Mouse (Mus musculus) lung, postnatal 4 days (tissue): ENCODE results near the gene Fam183b.
"Not testable (repeated sequence)": the region's sequence is repeated elsewhere in the genome, so short reads cannot be mapped to it uniquely, and the experiment has no call there.

Experiments used
- DNase-seq, 2 experiments: peaks; one replicate each; pipeline ENCODE4 v3.0.0; 2021

The Fam183b gene

DNA sequence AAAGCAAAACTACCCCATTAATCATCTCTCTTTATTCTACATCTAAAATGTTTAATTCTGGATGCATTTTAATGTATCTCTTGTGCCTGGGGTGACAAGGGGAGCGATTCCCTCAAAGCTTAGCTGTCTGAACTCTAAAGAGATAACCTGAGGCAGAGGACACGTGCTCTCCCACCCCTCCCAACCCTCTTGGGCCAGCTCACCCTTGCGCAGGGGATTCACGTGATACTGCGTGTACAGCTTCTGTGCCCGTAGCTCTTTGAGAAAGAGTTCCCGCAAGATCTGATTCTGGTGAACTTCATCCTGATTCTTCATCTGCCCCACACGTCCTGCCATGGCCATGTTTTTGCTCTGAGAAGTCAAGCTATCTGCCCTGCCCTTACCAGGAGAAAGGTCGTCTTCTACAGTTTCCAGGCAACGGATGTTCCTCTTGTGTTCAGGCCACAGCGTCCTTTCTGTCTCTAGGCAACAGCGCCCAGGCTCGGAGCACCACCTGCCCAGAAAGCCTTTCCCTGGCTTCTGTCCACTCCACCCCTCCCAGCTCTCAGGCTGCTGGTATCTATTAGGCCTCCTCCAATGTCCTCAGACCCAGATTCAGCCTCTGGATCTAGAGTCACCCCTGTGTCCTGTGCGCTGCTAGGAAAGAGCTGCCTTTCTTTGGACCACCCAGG, at the start of gene Fam183b:
Gene Fam183b (minus strand): TSS at position 403 of the 671 bp plus-strand sequence.
- DNase-seq: no peak

DNA sequence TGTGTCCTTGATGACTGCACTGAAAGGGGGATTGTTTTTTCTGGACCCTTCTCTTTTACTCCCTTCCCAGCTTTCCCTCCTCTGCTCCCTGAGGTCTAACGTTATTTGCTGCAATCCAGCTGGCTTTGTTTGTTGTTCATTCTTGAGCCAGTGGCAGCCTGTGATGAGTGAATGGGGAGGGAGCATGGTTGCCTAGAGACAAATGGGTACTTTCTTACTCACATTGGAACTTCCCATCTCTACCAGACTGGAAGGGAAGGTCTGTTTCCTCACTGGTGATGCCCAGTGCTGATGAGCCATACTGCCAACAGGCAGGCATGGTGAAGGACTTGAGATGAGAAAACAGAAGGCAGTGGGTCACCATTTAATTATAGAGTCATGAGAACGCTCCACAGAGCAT, 48.0 kb upstream of the Fam183b start:
- DNase-seq: no peak

DNA sequence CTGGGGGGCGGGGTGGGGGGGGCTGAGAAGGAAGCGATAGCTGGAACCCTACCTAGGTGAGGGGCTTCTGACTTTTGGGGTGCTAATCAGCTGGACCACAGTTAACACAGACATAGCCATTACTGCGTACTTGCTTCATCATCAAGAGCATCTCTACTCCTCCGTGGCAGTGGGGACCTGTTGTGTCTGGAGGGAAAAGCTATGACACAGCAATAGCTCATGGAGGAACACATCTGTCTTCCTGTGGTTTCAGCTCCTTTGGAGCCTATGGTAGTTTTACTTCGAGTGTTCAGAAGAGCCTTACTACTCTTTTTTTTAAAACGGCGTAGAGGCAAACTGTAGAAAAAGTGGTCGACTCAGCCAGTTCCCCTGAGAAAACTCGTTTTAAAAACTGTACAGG, 45.9 kb upstream of the Fam183b start:
- no peak for DNase-seq

DNA sequence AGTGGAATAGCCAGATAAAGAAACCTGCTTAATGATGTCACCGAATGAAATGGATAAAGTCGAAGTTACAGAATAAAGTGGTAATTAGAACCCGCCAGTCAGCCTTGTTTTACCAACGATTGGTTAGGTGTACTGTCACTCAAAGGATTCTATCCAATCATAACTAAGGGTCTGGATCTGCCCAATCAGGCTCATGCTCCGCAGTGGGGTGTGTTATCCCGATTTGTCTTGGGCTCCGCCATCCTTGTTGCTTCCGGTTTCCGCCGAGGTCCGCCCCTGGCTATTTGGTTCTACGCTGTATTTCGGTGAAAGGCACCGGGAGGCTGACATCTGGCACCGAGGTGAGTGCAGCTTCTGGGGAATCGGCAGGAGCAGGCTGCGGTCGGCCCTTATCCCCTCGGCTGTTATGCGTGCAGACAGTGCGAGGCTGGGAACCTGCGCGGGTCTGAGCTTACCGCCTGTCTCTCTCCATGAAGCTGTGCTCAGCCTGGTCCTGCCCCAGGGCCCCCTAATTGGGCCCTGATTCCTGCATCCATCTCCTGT, 45.2 kb upstream of the Fam183b start, which contains the start of gene Gm12258:
Gene Gm12258 (plus strand): TSS at position 240 of the 543 bp plus-strand sequence.
- DNase-seq: peak; percentile 89

DNA sequence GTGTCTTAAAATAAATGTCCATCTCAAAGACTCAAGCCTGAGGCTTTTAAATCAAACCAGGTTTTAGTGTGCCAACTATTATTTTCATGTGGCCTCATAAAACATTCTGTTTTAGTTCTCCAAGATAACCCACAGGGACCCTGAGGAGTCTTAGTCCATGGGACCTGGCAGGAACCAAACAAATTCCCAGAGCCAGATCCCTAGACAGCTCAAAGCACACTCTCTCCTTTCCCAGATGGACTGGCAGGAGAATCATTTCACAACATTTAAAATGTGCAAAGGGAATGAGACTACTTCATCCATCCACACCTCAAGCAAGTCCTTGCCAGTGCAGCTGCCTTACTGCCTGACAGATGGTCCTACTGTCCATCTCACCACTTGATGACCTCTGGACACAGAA, 37.2 kb upstream of the Fam183b start, which contains the start of gene Olfr311:
Gene Olfr311 (plus strand): TSS at position 301 of the 400 bp plus-strand sequence.
- not testable (repeated sequence) for DNase-seq

DNA sequence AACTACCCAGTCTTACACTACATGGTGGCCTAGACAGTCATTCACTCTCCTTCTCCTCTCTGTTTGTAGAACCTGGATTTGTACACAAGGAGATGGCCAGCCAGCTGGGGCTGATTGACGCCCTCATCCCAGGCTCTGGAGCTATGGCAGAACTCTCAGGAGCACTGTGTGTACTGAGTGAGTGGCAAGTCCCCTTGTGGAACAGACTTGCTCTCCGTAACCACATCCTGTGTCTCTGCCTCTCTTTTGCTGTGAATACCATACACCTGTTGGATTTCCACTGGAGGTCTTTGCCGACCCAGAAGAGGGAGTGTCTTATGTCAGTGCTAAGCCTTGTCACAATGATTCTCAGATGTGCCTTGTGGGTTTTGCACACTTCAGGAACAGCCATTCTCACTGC, 30.8 kb upstream of the Fam183b start:
- not testable (repeated sequence) for DNase-seq

DNA sequence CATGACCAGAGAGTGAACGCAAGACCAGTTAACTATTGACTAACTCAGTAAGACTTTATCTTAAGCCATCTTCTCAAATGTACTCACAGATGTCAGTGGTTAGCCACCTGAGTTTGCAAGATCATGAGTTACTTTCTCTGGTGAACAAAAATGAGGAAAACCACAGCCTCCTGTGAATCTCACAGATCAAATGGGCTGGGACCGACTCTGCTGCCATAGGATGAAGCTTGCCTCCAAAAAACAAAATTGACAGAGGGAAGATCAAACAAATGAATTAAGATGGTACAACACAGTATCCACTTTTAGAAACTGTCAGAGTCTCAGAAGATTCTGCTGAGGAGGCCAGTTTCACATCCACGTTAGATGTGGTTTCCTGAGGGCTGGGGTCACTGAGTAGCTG, 28.0 kb upstream of the Fam183b start:
- DNase-seq: no peak

DNA sequence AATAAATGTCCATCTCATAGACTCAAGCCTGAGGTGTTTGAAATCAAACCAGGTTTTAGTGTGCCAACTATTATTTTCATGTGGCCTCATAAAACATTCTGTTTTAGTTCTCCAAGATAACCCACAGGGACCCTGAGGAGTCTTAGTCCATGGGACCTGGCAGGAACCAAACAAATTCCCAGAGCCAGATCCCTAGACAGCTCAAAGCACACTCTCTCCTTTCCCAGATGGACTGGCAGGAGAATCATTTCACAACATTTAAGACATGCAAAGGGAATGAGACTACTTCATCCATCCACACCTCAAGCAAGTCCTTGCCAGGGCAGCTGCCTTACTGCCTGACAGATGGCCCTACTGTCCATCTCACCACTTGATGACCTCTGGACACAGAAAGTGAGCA, 27.2 kb upstream of the Fam183b start, which contains the start of gene Olfr312:
Gene Olfr312 (plus strand): TSS at position 301 of the 400 bp plus-strand sequence.
- not testable (repeated sequence) for DNase-seq

DNA sequence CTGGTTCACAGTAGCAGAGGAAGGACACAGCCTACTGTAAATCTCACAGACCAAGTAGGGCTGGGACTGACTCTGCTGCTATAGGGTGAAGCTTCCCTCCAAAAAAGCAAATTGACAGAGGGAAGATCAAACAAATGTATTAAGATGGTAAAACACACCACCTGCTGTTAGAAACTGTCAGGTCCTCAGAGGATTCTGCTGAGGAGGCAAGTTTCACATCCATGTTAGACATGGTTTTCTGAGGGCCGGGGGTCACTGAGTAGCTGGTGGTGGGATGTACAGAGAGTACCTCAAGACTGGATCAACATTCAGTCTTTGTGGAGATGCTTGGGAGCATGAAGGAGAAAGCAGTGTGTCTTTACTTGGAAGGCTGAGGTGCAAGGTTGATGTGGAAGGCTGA, 13.9 kb upstream of the Fam183b start:
- no peak for DNase-seq

DNA sequence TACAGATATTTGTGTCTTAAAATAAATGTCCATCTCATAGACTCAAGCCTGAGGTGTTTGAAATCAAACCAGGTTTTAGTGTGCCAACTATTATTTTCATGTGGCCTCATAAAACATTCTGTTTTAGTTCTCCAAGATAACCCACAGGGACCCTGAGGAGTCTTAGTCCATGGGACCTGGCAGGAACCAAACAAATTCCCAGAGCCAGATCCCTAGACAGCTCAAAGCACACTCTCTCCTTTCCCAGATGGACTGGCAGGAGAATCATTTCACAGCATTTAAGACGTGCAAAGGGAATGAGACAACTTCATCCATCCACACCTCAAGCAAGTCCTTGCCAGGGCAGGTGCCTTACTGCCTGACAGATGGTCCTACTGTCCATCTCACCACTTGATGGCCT, 12.9 kb upstream of the Fam183b start, which contains the start of gene Olfr313:
Gene Olfr313 (plus strand): TSS at position 301 of the 400 bp plus-strand sequence.
- not testable (repeated sequence) for DNase-seq

DNA sequence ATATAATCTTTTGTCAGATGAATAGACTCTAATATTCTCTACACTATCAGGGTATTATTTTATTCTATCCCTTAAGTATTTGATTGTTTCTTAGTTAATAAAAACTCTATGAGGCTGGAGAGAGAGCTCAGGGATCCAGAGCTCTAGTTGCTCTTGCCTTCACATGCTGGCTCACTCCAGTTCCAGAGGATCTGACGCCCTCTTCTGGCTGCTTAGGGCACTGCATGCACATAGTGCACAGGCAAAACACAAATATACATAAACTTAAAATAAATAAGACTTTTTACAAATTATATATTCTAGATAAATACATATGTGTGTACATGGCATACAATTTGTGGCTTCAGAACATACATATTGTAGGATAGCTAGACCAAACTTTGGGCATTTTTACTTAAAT, 10.2 kb upstream of the Fam183b start:
- DNase-seq: no peak

DNA sequence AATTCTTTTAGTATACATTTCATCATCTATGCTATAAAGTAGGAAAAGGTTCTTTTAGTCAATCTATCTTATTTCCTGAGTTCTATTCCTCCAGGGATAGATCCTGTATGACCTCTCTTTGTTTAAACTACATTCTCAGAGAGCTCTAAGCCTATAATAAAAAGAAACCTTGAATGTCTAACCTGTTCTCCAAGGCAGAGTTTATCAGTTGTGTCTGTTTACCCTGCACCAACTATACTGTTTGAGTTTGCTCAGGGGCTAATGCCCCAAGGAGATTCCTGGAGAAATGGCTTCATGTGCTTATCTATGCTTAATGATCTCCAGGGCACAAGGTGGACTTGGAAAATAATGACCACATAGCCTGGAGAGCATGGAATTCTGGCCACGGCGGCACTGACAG, 2.6 kb upstream of the Fam183b start:
- no peak for DNase-seq

DNA sequence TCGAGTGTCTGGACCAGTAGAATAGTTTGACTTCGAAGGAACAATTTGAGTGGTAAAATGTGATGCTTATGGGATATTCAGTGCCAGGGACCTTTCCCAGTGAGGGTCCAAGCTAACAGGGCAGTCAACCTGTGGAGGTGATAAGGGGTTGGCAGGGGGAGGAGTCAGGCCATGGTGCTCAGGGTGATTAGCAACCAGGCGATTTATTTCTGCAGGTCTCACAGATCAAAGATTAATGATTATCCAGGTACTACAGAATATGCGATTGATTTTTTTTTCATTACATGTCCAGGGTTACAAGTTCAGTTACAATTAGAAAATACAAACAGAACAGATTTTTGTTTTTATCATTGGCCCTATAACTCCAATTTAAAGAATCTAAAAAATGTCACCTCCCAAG, 2.1 kb upstream of the Fam183b start:
- DNase-seq: no peak

DNA sequence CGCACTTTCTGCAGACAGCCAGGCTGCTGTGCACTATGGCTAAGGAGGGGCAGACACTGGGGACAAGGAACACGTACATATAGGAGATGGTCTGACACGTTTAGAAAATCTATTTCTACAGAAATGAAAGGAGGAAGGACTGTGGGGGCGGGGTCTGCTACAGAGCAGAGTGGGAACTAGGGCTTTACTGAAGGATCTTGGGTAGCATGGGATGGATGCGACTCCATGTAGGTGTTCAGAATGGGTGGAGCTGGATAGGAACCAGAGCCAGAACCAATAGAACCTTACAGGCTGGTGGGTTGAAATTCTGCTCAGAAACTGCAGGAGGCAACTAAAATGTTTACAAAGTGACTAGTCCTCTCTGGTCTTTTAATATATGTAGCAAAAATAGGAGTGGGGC, 2.0 kb downstream of the Fam183b start:
- DNase-seq: no peak

DNA sequence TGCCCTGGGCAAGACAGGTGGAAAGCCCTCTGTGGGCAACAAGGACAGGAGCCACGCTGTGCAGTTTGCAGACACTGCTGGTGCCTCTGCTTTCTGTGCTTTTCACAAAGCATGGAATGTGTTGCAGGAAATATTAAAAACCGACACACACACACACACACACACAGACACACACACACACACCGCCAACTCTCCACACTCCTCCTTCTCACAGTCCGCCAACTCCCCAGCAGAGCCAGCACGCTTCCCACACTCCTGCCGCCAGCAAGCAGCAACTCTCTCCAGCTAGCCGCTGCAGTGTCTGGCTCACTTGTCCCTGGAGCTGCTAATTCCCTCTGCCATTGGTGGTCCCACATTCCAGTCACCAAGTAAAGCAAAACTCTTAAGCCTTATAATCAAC, 4.9 kb downstream of the Fam183b start:
- no peak for DNase-seq

DNA sequence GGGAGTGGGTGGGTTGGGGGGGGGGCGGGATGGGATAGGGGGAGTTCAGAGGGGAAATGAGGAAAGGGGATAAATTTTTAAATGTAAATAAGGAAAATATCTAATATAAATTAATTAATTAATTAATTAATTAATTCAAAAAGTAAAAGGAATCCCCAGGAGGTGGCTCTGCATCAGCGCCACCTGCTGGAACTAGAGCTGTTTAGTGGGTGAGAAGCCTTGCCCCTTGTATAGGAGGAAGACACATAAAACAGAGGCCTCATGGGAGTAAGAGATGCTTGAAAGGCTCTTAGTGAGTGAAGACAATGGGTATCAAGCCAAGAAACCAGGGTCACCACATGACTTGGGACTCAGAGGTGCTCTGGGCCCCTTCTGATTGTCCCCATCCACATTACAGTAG, 5.9 kb downstream of the Fam183b start:
- DNase-seq: no peak

DNA sequence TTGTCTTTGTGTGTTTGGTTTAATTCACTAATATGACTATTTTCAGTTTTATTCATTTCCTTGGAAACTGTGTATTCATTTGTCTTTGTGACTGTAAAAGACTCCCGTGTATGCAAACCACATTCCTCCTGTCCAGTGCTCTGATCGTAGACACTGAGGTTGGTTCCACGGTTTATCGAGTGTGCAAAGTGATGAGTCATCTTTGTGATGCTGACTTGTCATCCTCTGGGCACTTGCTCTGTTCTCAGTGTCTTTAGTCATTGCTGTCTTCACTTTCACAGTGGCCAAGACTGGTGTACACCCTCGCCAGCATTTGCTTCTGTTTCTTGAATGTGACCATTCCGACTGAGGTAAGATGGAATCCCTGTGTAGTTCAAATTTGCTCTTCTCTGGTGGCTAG, 11.1 kb downstream of the Fam183b start:
- no peak for DNase-seq

DNA sequence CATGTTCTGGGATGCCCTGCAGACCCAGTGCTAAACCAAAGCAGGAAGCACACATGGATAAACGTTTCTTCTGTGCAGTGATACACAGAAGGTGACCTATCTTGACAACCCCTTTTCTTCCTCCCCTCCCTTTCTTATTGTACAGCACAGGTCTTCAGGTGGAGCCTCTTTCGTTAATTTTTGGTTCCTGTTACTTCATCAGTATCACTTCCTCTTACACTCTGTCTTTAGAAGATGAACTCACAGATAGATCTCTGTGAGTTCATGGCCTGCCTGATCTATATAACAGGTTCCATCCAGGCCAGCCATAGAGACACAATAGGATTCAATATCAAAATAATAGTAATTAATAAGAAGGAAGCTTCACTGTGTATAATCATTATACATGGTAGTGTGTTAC, 11.7 kb downstream of the Fam183b start:
- no peak for DNase-seq

DNA sequence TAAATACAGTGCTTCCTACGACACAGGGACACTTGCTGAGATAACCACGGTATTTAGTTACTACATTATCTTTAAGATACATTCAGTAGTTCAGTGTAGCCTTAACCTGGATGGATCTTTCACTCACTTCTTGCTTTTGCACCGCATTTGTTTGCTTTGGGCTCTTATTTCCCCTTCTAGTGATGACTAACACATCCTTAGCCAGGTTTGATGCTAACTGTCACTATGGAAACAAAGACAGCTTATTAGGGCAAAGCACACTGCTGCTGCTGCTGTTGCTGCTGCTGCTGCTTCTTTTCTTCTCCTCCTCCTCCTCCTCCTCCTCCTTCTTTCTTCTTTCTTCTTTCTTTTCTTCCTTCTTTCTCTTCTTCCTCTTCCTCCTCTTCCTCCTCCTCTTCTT, 12.2 kb downstream of the Fam183b start:
- no peak for DNase-seq

DNA sequence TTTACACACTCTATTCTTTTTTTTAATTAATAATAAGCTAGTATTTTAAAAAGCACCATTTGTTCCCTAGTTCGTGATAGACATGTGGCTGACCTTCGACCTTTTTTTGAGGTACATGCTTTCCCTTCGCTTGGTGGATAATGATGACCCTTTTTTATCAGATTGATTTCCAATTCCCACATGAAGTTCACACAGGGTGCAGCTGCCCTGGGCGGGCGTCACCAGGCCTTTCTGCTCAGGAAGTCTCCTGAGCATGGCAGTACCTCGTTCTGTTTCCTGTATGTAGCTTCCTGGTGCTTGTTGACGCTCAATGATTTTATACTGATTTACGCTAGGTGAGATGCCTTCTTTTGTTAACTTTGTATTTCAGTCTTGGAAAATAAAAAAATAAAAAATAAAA, 13.4 kb downstream of the Fam183b start:
- DNase-seq: no peak

DNA sequence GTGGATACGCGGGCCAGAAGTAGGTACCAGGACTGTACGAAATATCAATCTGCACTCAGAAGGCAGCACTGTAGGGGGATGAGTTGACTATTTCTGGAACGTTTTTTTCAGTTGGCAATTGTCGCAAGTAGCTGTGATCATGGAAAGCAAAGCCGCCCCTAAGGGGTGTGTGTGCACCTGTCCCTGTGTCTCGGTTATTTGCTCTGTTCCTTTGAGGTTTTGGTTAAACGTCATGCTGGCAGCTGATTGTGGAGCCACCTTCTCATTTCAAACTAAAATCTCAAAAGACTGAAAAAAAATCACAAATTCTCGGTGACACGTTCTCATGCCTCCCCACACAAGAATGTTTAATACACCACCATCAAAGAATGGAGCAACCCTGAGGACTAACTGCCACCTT, 14.1 kb downstream of the Fam183b start:
- no peak for DNase-seq

DNA sequence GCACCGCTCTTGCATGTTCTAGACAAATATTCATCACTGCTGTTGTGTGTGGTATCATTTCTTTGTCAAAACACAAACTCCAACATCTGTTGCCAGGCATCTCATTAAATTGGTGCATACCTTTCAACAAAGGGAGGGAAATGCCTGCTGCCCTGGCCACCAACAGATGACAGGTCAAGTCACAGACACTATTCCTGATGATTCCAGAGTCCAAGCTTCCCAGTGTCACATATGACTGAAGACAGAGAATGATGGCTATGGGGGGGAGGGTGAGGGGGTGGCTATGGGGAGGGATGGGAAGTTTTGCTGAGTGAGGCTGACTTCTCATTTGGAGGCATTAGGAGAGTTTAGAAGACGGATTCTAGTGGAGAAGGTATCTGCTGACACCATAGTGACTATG, 17.6 kb downstream of the Fam183b start:
- no peak for DNase-seq

DNA sequence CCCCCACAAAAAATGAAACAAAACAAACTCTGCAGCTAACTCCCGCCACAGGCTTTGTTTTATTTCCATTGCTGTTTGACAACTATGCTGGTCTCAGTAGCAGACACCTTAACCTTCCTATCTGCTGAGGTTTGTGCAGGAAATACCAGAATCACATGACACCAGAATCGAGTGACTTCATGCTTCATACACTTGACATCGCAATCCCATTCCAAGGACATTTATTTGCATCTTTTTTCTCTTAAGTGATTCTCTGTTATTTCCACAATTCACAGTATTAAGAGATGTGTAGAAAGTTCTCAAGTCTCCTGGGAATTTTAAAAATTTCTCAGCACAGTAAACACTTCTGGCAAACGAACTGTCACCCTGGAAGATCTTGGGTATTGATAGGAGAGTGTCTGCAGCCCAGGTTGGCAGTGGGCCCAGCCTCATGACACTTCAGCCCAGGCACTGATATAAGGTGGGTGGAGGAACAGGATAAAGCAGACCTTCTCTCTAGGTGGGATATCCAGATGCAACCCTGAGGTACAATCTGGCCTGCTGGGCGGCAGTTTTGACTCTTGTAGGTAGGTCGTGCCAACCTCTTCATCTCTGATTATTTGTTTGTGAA, 19.2 kb downstream of the Fam183b start, which contains the start of gene Olfr314:
Gene Olfr314 (plus strand): TSS at position 473 of the 610 bp plus-strand sequence.
- no peak for DNase-seq

DNA sequence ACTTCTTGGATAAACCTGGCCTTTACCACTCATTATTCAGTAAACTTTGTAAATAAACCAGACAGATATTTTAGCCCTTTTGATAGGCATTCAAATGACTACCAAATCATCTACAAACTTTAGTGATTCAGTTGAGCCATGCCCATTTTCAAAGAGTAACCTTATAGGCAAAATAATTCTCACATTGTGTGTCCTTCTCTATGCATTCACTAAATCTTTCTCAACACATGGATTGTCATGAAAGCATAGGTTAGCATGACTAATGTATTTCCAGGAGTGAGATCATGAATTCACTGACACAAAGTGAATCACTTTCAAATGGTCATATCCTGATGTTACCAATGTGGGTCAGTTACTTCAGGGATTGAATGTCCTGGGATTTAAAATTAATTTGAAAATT, 28.9 kb downstream of the Fam183b start, which contains the start of gene Olfr315:
Gene Olfr315 (plus strand): TSS at position 301 of the 400 bp plus-strand sequence.
- no peak for DNase-seq
